Mouse (Mus musculus): ENCODE results near the gene Olfr835. TPM values are rescaled to one million over a fixed set of nuclear protein-coding genes. Genes with fewer than 3 reads are reported as not detected.

The Olfr835 gene
- total RNA-seq (2015) (not detected in 2 replicates), total RNA-seq (2017) (not detected in 2 replicates)

DNA sequence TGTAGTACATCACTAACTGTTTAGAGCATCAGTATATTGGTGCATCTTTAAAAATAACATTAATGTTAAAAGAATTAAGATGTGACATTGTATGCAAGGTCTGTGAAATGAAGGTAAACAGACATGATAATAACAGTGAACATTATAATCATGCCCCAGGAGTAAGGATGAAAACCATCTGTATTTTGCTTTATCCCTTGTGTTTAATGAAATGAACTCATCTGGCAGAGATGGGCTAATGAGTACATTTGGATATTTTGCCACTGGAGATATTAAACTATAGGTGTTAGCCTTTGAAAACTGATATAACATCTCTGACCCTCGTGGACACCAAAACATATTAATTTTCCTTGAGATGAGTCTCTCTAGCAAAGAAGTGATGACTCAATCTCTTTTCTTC is at the start of gene Olfr835:
TSS of gene Olfr835 (plus strand) at position 301 of the 400 bp plus-strand sequence.
- no peak for ATAC-seq (replicated peaks; ENCODE audit: poor library complexity)

DNA sequence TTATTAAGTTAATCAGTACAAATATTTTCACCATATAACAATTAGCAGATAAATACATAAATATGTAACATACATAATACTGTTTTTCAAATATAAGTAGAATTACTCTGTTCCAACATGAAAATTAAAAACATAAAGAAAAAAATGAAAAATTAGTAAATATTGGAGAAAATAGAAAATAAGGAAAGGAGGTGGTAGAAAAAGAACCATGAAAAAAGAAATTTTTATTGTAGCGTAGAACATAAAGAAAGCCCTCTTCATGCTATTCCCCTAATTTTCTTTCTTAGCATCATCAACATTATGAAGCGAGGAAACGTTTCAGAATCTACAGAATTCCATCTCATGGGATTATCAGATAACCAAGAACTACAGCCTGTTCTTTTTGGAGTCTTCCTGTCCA is 44.8 kb upstream of the Olfr835 start, which contains the start of gene Olfr834:
TSS of gene Olfr834 (plus strand) at position 301 of the 400 bp plus-strand sequence.
- no peak for ATAC-seq (replicated peaks; ENCODE audit: poor library complexity)

DNA sequence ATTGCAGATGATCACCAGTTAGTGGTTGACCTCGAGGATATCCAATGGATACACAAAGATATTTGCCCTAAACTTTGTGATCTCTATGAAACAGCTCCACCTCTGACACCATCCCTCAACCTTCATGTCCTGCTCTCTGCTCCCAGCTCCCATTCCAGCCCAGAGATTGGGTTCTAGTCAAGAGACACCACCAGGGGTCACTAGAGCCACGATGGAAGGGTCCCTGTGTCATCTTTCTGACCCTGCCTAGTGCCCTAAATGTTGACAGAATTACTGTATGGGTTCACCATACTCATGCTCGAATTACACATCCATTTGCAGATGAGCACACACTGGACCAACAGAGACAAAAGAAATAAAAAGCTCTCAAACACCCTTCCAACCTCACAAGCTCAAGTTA is 52.5 kb downstream of the Olfr835 start:
- ATAC-seq (replicated peaks; ENCODE audit: poor library complexity) = no peak

Other genes starting within 250 kb of the Olfr835 start
- not detected in 2 replicates for gene Olfr828, start 213.2 kb upstream of the Olfr835 start, total RNA-seq (2015)
- gene Olfr828, start 213.2 kb upstream of the Olfr835 start, total RNA-seq (2017) = not detected in 2 replicates
- not detected in 2 replicates for gene Olfr829, start 177.8 kb upstream of the Olfr835 start, total RNA-seq (2015)
- gene Olfr829, start 177.8 kb upstream of the Olfr835 start, total RNA-seq (2017) = not detected in 2 replicates
- not detected in 2 replicates for gene Olfr830, start 158.0 kb upstream of the Olfr835 start, total RNA-seq (2015)
- not detected in 2 replicates for gene Olfr830, start 158.0 kb upstream of the Olfr835 start, total RNA-seq (2017)
- not detected in 2 replicates for gene Olfr832, start 95.6 kb upstream of the Olfr835 start, total RNA-seq (2015)
- gene Olfr832, start 95.6 kb upstream of the Olfr835 start, total RNA-seq (2017) = not detected in 2 replicates
- gene Olfr834, start 44.7 kb upstream of the Olfr835 start, total RNA-seq (2015) = not detected in 2 replicates
- not detected in 2 replicates for gene Olfr834, start 44.7 kb upstream of the Olfr835 start, total RNA-seq (2017)
- not detected in 2 replicates for gene Olfr836, start 87.6 kb downstream of the Olfr835 start, total RNA-seq (2015)
- not detected in 2 replicates for gene Olfr836, start 87.6 kb downstream of the Olfr835 start, total RNA-seq (2017)
- not detected in 2 replicates for gene Olfr837, start 103.6 kb downstream of the Olfr835 start, total RNA-seq (2015)
- not detected in 2 replicates for gene Olfr837, start 103.6 kb downstream of the Olfr835 start, total RNA-seq (2017)
- gene Olfr839-ps1, start 144.6 kb downstream of the Olfr835 start, total RNA-seq (2015) = not detected in 2 replicates
- gene Olfr839-ps1, start 144.6 kb downstream of the Olfr835 start, total RNA-seq (2017) = not detected in 2 replicates
- not detected in 2 replicates for gene Olfr843, start 219.3 kb downstream of the Olfr835 start, total RNA-seq (2015)
- gene Olfr843, start 219.3 kb downstream of the Olfr835 start, total RNA-seq (2017) = not detected in 2 replicates